Mouse (Mus musculus) cerebellum, adult 2 months (tissue): ENCODE results near the gene Serpinh1. TPM values are rescaled to one million over a fixed set of nuclear protein-coding genes. Genes with fewer than 3 reads are reported as not detected.
"Not testable (repeated sequence)": the region's sequence is repeated elsewhere in the genome, so short reads cannot be mapped to it uniquely, and the experiment has no call there.

Source experiments
- DNase-seq, 2 experiments: peaks; one replicate each; pipeline ENCODE4 v3.0.0; 2021
- H3K27ac ChIP-seq: fragments of 200-500 bp; 2 replicates; pipeline ENCODE4 v1.5.1; 2012; ENCODE audit warnings: low read length, control low read depth, inconsistent platforms; ENCODE audit not compliant: insufficient read depth
- H3K27me3 ChIP-seq: fragments of 200-500 bp; 2 replicates; pipeline ENCODE4 v1.6.1; 2012; ENCODE audit warnings: inconsistent platforms, mild to moderate bottlenecking, low read length, moderate library complexity; ENCODE audit not compliant: control insufficient read depth, insufficient read depth
- H3K4me1 ChIP-seq: fragments of 200-500 bp; 2 replicates; pipeline ENCODE4 v1.6.1; 2011; ENCODE audit warnings: low read length; ENCODE audit not compliant: control insufficient read depth, insufficient read depth
- H3K4me3 ChIP-seq: fragments of 200-500 bp; replicated peaks from 2 replicates; pipeline ENCODE3; 2011; ENCODE audit warnings: mild to moderate bottlenecking, low read depth, low read length, control low read depth; ENCODE audit not compliant: insufficient read depth
- CTCF ChIP-seq: fragments of 200-500 bp; IDR thresholded peaks from 2 replicates; pipeline ENCODE4 v1.5.1; 2011; ENCODE audit warnings: low read depth, mild to moderate bottlenecking, control low read depth, low read length, moderate library complexity, borderline replicate concordance; ENCODE audit not compliant: insufficient read depth
- POLR2A ChIP-seq: fragments of 200-500 bp; IDR thresholded peaks from 2 replicates; pipeline ENCODE4 v1.6.1; 2011; ENCODE audit warnings: low read length, control low read depth, borderline replicate concordance; ENCODE audit not compliant: insufficient read depth
- WGBS: fragments of 180-500 bp; shearing (Covaris S2); methylation state at CpG from one replicate; pipeline ENCODE4 v1.1.7; 2018; 5-methylcytosine and 5-hydroxymethylcytosine counted together
- polyA plus RNA-seq: library from polyadenylated mRNA; depleted of rRNA; stranded (reverse); fragments of >200 nt; gene quantifications from 2 replicates; pipeline ENCODE4 v1.2.3, GENCODE M21; 2012

The Serpinh1 gene
- polyA plus RNA-seq, 1 experiment: 24.9 TPM

GRCm38 (mm10) chr7:99382088-99383000 lies 29.3 kb upstream of the Serpinh1 start:
- peak overlapping the region; percentile 4; the same call in 1 of the 2 replicates for H3K27ac ChIP-seq
- peaks cover 46% of the 10 kb centered on the region for H3K4me1 ChIP-seq
- H3K4me3 ChIP-seq: peak overlapping the region; percentile 73
- peak; percentile 37 to 45 for DNase-seq
- WGBS: 9% methylated on average over 30 of the region's 30 CpGs
- TF ChIP-seq CTCF (no peak), POLR2A (no peak)
- H3K27me3 ChIP-seq: no peaks in the 10 kb centered on the region

- peak; percentile 46; the same call in 1 of the 2 replicates for TF ChIP-seq POLR2A
- no peak for TF ChIP-seq CTCF
- H3K27ac ChIP-seq: peak within 1 kb of the TSS; percentile 4; the same call in 1 of the 2 replicates
- DNase-seq: peak; percentile 99 to 100
- H3K4me3 ChIP-seq: peak within 1 kb of the TSS; percentile 83
- peaks cover 37% of the 10 kb centered on the region for H3K4me1 ChIP-seq
- under 1% methylated on average over 73 of the region's 73 CpGs for WGBS
- no peaks in the 10 kb centered on the region for H3K27me3 ChIP-seq
Observed at GRCm38 (mm10) chr7:99381214-99382087, 28.4 kb upstream of the Serpinh1 start, which contains the start of gene Gdpd5. Gene Gdpd5 (plus strand): TSS chr7:99381414.

- 1% methylated on average over 24 of the region's 24 CpGs for WGBS
- peak; percentile 42 to 47 for DNase-seq
Observed at GRCm38 (mm10) chr7:99380491-99381213, 27.6 kb upstream of the Serpinh1 start.

GRCm38 (mm10) chr7:99378870-99379269 lies 25.8 kb upstream of the Serpinh1 start:
- WGBS: 70% methylated on average over 8 of the region's 8 CpGs
- DNase-seq: no peak
- TF ChIP-seq CTCF (no peak), POLR2A (no peak)
- no peak overlapping the region for H3K4me3 ChIP-seq
- no peak overlapping the region; the same call in 1 of the 2 replicates for H3K27ac ChIP-seq
- H3K27me3 ChIP-seq: no peaks in the 10 kb centered on the region
- H3K4me1 ChIP-seq: peaks cover 12% of the 10 kb centered on the region

More at GRCm38 (mm10) chr7:99380491-99381213, 27.6 kb upstream of the Serpinh1 start:
- H3K4me3 ChIP-seq: peak overlapping the region; percentile 83
- H3K27me3 ChIP-seq: no peaks in the 10 kb centered on the region
- H3K27ac ChIP-seq: peak overlapping the region; percentile 3; the same call in 1 of the 2 replicates
- H3K4me1 ChIP-seq: peaks cover 29% of the 10 kb centered on the region
- TF ChIP-seq CTCF: no peak
- no peak for TF ChIP-seq POLR2A

GRCm38 (mm10) chr7:99375455-99375854 lies 22.4 kb upstream of the Serpinh1 start:
- DNase-seq: peak; percentile 69 to 85
- Histone ChIP-seq H3K27ac (no peak overlapping the region), H3K4me1 (0 out of 2 replicates have a peak, but pooled peaks cover under 1% of the 10 kb centered on the region), H3K27me3 (no peaks in the 10 kb centered on the region), H3K4me3 (no peak overlapping the region)
- TF ChIP-seq CTCF (peak; percentile 89), POLR2A (no peak)
- 5% methylated on average over 4 of the region's 4 CpGs for WGBS

GRCm38 (mm10) chr7:99374325-99374724 lies 21.3 kb upstream of the Serpinh1 start:
- not testable (repeated sequence) for H3K27me3 ChIP-seq, H3K4me3 ChIP-seq, DNase-seq, H3K27ac ChIP-seq, H3K4me1 ChIP-seq
- WGBS: 66% methylated on average over 3 of the region's 3 CpGs

- Histone ChIP-seq H3K4me1 (peaks cover 3% of the 10 kb centered on the region; the same call in 1 of the 2 replicates), H3K27ac (no peak overlapping the region), H3K27me3 (no peaks in the 10 kb centered on the region), H3K4me3 (no peak overlapping the region)
- TF ChIP-seq POLR2A (no peak), CTCF (no peak)
- 83% methylated on average over 6 of the region's 6 CpGs for WGBS
- no peak for DNase-seq
Observed at GRCm38 (mm10) chr7:99366716-99367115, 13.7 kb upstream of the Serpinh1 start.

- no peak for TF ChIP-seq POLR2A
- TF ChIP-seq CTCF: peak; percentile 96
- Histone ChIP-seq H3K4me3 (no peak overlapping the region), H3K27me3 (no peaks in the 10 kb centered on the region), H3K27ac (no peak overlapping the region), H3K4me1 (peaks cover 3% of the 10 kb centered on the region; the same call in 1 of the 2 replicates)
- WGBS: 3% methylated on average over 5 of the region's 5 CpGs
- DNase-seq: peak; percentile 61 to 69
Observed at GRCm38 (mm10) chr7:99365069-99365468, 12.0 kb upstream of the Serpinh1 start.
